Comparison of ENCODE assay signal across 9 mouse cellular contexts in the genomic region with DNA sequence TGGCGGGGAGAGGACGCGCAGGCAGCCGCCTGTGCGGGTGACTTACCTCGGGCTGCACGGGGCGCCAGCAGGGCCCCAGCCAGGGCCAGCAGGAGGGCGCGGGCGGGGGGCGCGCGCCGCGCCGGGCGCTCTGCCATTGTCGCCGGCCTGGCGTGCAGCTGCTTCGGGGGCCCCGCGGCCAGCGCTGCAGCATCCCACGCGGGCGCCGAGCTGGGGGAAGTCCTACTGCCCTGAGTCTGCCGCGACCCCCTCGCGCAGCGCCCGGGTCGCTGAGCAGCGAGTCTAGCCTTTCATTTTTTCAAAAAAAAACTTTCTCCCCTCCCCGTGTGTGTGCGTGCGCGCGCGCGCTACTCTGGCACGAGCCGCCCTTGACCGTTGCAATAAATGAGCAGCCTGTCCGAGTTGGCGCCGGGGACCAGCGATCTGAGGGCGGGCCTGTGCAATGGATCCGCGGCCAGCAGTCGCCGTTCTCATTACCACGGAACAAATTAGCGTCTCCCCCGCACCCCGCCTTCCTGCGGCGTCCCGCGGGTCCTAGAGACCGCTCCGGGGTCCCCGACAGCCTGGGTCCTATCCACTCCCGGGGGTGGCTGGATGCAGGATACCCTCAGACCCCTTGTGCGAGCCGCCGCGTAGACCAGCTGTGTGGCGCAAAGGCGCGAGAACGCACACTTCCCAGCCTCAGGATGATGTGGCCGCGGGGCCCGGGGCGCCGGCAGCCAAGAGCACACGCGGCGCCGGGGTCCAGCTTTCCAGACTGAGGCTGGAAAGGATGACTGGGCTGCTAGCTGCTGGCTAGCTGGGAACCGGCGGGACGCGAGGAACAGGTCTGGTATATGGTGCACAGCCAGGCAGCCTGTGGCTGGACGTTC. TPM values are rescaled to one million over a fixed set of nuclear protein-coding genes. Genes with fewer than 3 reads are reported as not detected.
DNase-seq lines count a peak whose midpoint lies in the region; ATAC-seq and TF ChIP-seq lines count a peak whose summit lies in the region.
"Had no signal": no experiment of that assay in that cellular context is flagged by ENCODE, and none has a peak within 500 bp of the region (broad histone marks: within the 10 kb centered on the region; RNA-seq: fewer than 3 reads in every experiment).

No protein-coding gene starts in this region.

- H3K4me3 ChIP-seq in cerebellum, adult 2 months (replicated peaks; ENCODE audit: insufficient read depth, low read depth, low read length) = peak overlapping the region; percentile 32
- H3K4me3 ChIP-seq in embryonic facial prominence, embryonic 14.5 days (ENCODE audit: low read depth, low read length) = peak overlapping the region; percentile 67
- peak overlapping the region; percentile 66 for H3K4me3 ChIP-seq in limb, embryonic 15.5 days
- peak overlapping the region; percentile 65 for H3K4me3 ChIP-seq in neural tube, embryonic 11.5 days (ENCODE audit: low read depth, low read length)
- H3K4me3 ChIP-seq: megakaryocyte, embryonic 14.5 days had no signal

- H3K9ac ChIP-seq in embryonic facial prominence, embryonic 14.5 days (ENCODE audit: low read depth, low read length) = peak overlapping the region; percentile 76
- peak overlapping the region; percentile 57 for H3K9ac ChIP-seq in limb, embryonic 15.5 days
- H3K9ac ChIP-seq in neural tube, embryonic 11.5 days (ENCODE audit: low read length) = peak overlapping the region; percentile 62

- no peak for TF ChIP-seq POLR2A in cerebellum, adult 2 months (IDR thresholded peaks at IDR 0.05; ENCODE audit: borderline replicate concordance, insufficient read depth, low read length)

- H3K36me3 ChIP-seq in embryonic facial prominence, embryonic 14.5 days (ENCODE audit: control insufficient read depth, insufficient read depth, low read length) = no peaks in the 10 kb centered on the region
- H3K36me3 ChIP-seq in limb, embryonic 15.5 days = no peaks in the 10 kb centered on the region
- no peaks in the 10 kb centered on the region for H3K36me3 ChIP-seq in neural tube, embryonic 11.5 days (ENCODE audit: control insufficient read depth, insufficient read depth, low read length)

- H3K27me3 ChIP-seq in cerebellum, adult 2 months (ENCODE audit: control insufficient read depth, insufficient read depth, low read length) = no peaks in the 10 kb centered on the region; the same call in 1 of the 2 replicates
- peaks cover 19% of the 10 kb centered on the region; the same call in 1 of the 2 replicates for H3K27me3 ChIP-seq in embryonic facial prominence, embryonic 14.5 days (replicated peaks; ENCODE audit: control insufficient read depth, insufficient read depth, low read length)
- peaks cover 32% of the 10 kb centered on the region for H3K27me3 ChIP-seq in limb, embryonic 15.5 days
- 0 out of 2 replicates have a peak, but pooled peaks cover 6% of the 10 kb centered on the region for H3K27me3 ChIP-seq in neural tube, embryonic 11.5 days (ENCODE audit: control insufficient read depth, insufficient read depth, low read length)

- no peaks in the 10 kb centered on the region for H3K9me3 ChIP-seq in embryonic facial prominence, embryonic 14.5 days (ENCODE audit: control insufficient read depth, low read length)
- H3K9me3 ChIP-seq in limb, embryonic 15.5 days = no peaks in the 10 kb centered on the region
- H3K9me3 ChIP-seq in neural tube, embryonic 11.5 days (ENCODE audit: control insufficient read depth, low read length) = no peaks in the 10 kb centered on the region
- H3K9me3 ChIP-seq: megakaryocyte, embryonic 14.5 days had no signal

- peak overlapping the region; percentile 98 for H3K4me2 ChIP-seq in embryonic facial prominence, embryonic 14.5 days (ENCODE audit: low read depth, low read length)
- peak overlapping the region; percentile 94 for H3K4me2 ChIP-seq in limb, embryonic 15.5 days
- peak overlapping the region; percentile 89 for H3K4me2 ChIP-seq in neural tube, embryonic 11.5 days (ENCODE audit: low read depth)

- H3K4me1 ChIP-seq in cerebellum, adult 2 months (ENCODE audit: control insufficient read depth, insufficient read depth, low read length) = no peaks in the 10 kb centered on the region
- H3K4me1 ChIP-seq in embryonic facial prominence, embryonic 14.5 days (ENCODE audit: control insufficient read depth, insufficient read depth, low read length) = peaks cover 5% of the 10 kb centered on the region; the same call in 1 of the 2 replicates
- peaks cover 32% of the 10 kb centered on the region for H3K4me1 ChIP-seq in limb, embryonic 15.5 days
- peaks cover 7% of the 10 kb centered on the region; the same call in 1 of the 2 replicates for H3K4me1 ChIP-seq in neural tube, embryonic 11.5 days (ENCODE audit: control insufficient read depth, insufficient read depth, low read length)
- H3K4me1 ChIP-seq: megakaryocyte, embryonic 14.5 days had no signal

- peak; percentile 37 to 38 for DNase-seq in cerebellum, adult 2 months
- DNase-seq in cerebellum, adult 11-12 months = no peak
- DNase-seq in embryonic facial prominence, embryonic 14.5 days (ENCODE audit: low spot score) = peak; percentile 76
- peak; percentile 47 to 49 for DNase-seq in heart, adult 9 months (ENCODE audit: low spot score in 2 of 2)
- DNase-seq in kidney, adult 9 months = peak; percentile 32
- peak; percentile 67 for DNase-seq in neural tube, embryonic 11.5 days (ENCODE audit: low spot score)
- DNase-seq in urinary bladder, adult 18-20 months (ENCODE audit: low spot score in 2 of 2) = peak; percentile 22 to 63

- TF ChIP-seq CTCF in cerebellum, adult 2 months (IDR thresholded peaks at IDR 0.05; ENCODE audit: borderline replicate concordance, insufficient read depth, low read depth, low read length) = no peak

- no peak overlapping the region for H3K27ac ChIP-seq in cerebellum, adult 2 months (ENCODE audit: insufficient read depth, low read length)
- peak overlapping the region; percentile 77 for H3K27ac ChIP-seq in embryonic facial prominence, embryonic 14.5 days (replicated peaks; ENCODE audit: low read depth, low read length)
- peak overlapping the region; percentile 89 for H3K27ac ChIP-seq in limb, embryonic 15.5 days
- H3K27ac ChIP-seq in neural tube, embryonic 11.5 days (ENCODE audit: low read depth, low read length) = no peak overlapping the region

- 1% methylated on average over 87 of the region's 90 CpGs for WGBS in cerebellum, adult 2 months
- WGBS in embryonic facial prominence, embryonic 14.5 days = 0% methylated on average over 64 of the region's 90 CpGs
- under 1% methylated on average over 90 of the region's 90 CpGs for WGBS in limb, embryonic 15.5 days
- WGBS in neural tube, embryonic 11.5 days = under 1% methylated on average over 78 of the region's 90 CpGs

- ATAC-seq in embryonic facial prominence, embryonic 14.5 days (ENCODE audit: low read depth) = peak; percentile 68
- peak; percentile 57 for ATAC-seq in limb, embryonic 15.5 days (ENCODE audit: insufficient number of reproducible peaks, low FRiP score, low TSS enrichment, low read depth)
- ATAC-seq in neural tube, embryonic 11.5 days (ENCODE audit: insufficient read depth, low FRiP score, low TSS enrichment) = peak; percentile 67

RNA-seq across cellular contexts. Expression of a gene that starts 7.0 kb away (rescaled TPM):
- polyA plus RNA-seq in cerebellum, adult 2 months (2012; rRNA removed) = 1.4 and 1.7 TPM in 2 replicates
- 22.6 and 24.7 TPM in 2 replicates for polyA plus RNA-seq in embryonic facial prominence, embryonic 14.5 days (2014; fragmentation: Nextera tagmentation; extraction: Ambion mirVana)
- 8.1 and 9.3 TPM in 2 replicates for polyA plus RNA-seq in limb, embryonic 15.5 days (2015; fragmentation: Nextera tagmentation; extraction: Ambion mirVana)
- 5.4 and 5.9 TPM in 2 replicates for polyA plus RNA-seq in neural tube, embryonic 11.5 days (2014; fragmentation: Nextera tagmentation; extraction: Ambion mirVana)

Comparison
In these comparisons a context has a peak if more than half of its experiments do, and no peak if none do; other contexts are left out.
1. H3K27ac ChIP-seq: peak in embryonic facial prominence, embryonic 14.5 days (single experiment) and limb, embryonic 15.5 days (single experiment); none in cerebellum, adult 2 months (single experiment) and neural tube, embryonic 11.5 days (single experiment).
2. Peak in every context shown above with its lines, with median percentiles within 50 percentile points of each other: H3K4me3 ChIP-seq, ATAC-seq, H3K4me2 ChIP-seq and H3K9ac ChIP-seq.